Mouse (Mus musculus) midbrain, postnatal 0 days (tissue): Measurements from ENCODE around the gene Robo1. TPM values are rescaled to one million over a fixed set of nuclear protein-coding genes. Genes with fewer than 3 reads are reported as not detected.

Experiments
- ATAC-seq: fragments of 200-750 bp; cut with Nextera tagmentation; 2 replicates; pipeline ENCODE4 v1.8.0; 2017; ENCODE audit warnings: moderate number of reproducible peaks, mild to moderate bottlenecking, moderate TSS enrichment, moderate library complexity; ENCODE audit not compliant: low FRiP score
- DNase-seq: peaks from one replicate; pipeline ENCODE4 v3.0.0-alpha.2; 2015; ENCODE audit warnings: low spot score
- H3K27ac ChIP-seq: fragments of 300-500 bp; sonication (generic); 2 replicates; pipeline ENCODE4 v1.5.1; 2014; ENCODE audit warnings: low read depth, mild to moderate bottlenecking, low read length, mixed read lengths
- H3K27me3 ChIP-seq: fragments of 300-500 bp; sonication (generic); 2 replicates; pipeline ENCODE4 v1.6.1; 2014; ENCODE audit warnings: low read length, control low read depth, mixed read lengths; ENCODE audit not compliant: insufficient read depth
- H3K36me3 ChIP-seq: fragments of 300-500 bp; sonication (generic); 2 replicates; pipeline ENCODE4 v1.6.1; 2014; ENCODE audit warnings: low read length, control low read depth, mixed read lengths; ENCODE audit not compliant: insufficient read depth
- H3K4me1 ChIP-seq: fragments of 300-500 bp; sonication (generic); 2 replicates; pipeline ENCODE4 v1.6.1; 2014; ENCODE audit warnings: mild to moderate bottlenecking, control low read depth, antibody characterized with exemption, low read length, mixed read lengths; ENCODE audit not compliant: insufficient read depth
- H3K4me2 ChIP-seq: fragments of 300-500 bp; sonication (generic); 2 replicates; pipeline ENCODE4 v1.6.1; 2014; ENCODE audit warnings: low read depth, mild to moderate bottlenecking, low read length, mixed read lengths; ENCODE audit not compliant: poor library complexity, severe bottlenecking
- H3K4me3 ChIP-seq: fragments of 300-500 bp; sonication (generic); 2 replicates; pipeline ENCODE4 v1.5.1; 2014; ENCODE audit warnings: low read depth, mild to moderate bottlenecking, low read length, moderate library complexity
- H3K9ac ChIP-seq: fragments of 300-500 bp; sonication (generic); replicated peaks from 2 replicates; pipeline ENCODE4 v1.6.1; 2014; ENCODE audit warnings: mild to moderate bottlenecking, low read length, moderate library complexity, mixed read lengths; ENCODE audit not compliant: poor library complexity, severe bottlenecking
- H3K9me3 ChIP-seq: fragments of 300-500 bp; sonication (generic); 2 replicates; pipeline ENCODE4 v1.6.1; 2016; ENCODE audit warnings: low read length, control low read depth
- CTCF ChIP-seq: IDR thresholded peaks from 2 replicates; pipeline ENCODE4 v1.5.1; 2016; ENCODE audit warnings: antibody characterized with exemption, mild to moderate bottlenecking
- WGBS: fragments of 180-500 bp; shearing (Covaris S2); extraction: QIAGEN DNeasy Blood & Tissue Kit; methylation state at CpG from one replicate; pipeline ENCODE4 v1.1.7; 2014; 5-methylcytosine and 5-hydroxymethylcytosine counted together
- polyA plus RNA-seq: library from polyadenylated mRNA; unstranded; fragments of >200 nt; fragmentation: Nextera tagmentation; extraction: Ambion mirVana; gene quantifications from 2 replicates; pipeline ENCODE4 v1.2.1, GENCODE M21; 2015
- total RNA-seq: library from RNA; depleted of rRNA; stranded (reverse); fragments of >200 nt; gene quantifications from 2 replicates; pipeline ENCODE4 v1.2.3, GENCODE M21; 2014

Gene Robo1
- total and polyA plus RNA-seq, 2 experiments from 2014 or later: 31.4 to 96.1 TPM

- peaks cover 3% of the 10 kb centered on the region; the same call in 1 of the 2 replicates for H3K4me1 ChIP-seq
- H3K4me2 ChIP-seq: no peak overlapping the region
- no peaks in the 10 kb centered on the region for H3K36me3 ChIP-seq
- H3K9ac ChIP-seq: no peak overlapping the region
- H3K4me3 ChIP-seq: no peak overlapping the region
- H3K9me3 ChIP-seq: no peaks in the 10 kb centered on the region
- ATAC-seq (no peak), DNase-seq (no peak)
- no peak for TF ChIP-seq CTCF
- H3K27ac ChIP-seq: no peak overlapping the region
- no peaks in the 10 kb centered on the region for H3K27me3 ChIP-seq
- 92% methylated on average over 9 of the region's 9 CpGs for WGBS
Observed at GRCm38 (mm10) chr16:72791181-72791705, 483.1 kb downstream of the Robo1 start.

GRCm38 (mm10) chr16:72794692-72795378 lies 486.7 kb downstream of the Robo1 start:
- Histone ChIP-seq H3K4me2 (no peak overlapping the region), H3K27me3 (no peaks in the 10 kb centered on the region), H3K27ac (no peak overlapping the region), H3K4me3 (no peak overlapping the region), H3K36me3 (no peaks in the 10 kb centered on the region), H3K9me3 (no peaks in the 10 kb centered on the region), H3K9ac (no peak overlapping the region), H3K4me1 (peaks cover 3% of the 10 kb centered on the region; the same call in 1 of the 2 replicates)
- WGBS: 56% methylated on average over 6 of the region's 6 CpGs
- ATAC-seq (no peak), DNase-seq (peak; percentile 71)
- no peak for TF ChIP-seq CTCF

- WGBS: 71% methylated on average over 1 of the region's 1 CpGs
- H3K4me2 ChIP-seq: no peak overlapping the region
- no peaks in the 10 kb centered on the region for H3K27me3 ChIP-seq
- H3K4me3 ChIP-seq: no peak overlapping the region
- no peaks in the 10 kb centered on the region for H3K9me3 ChIP-seq
- H3K36me3 ChIP-seq: no peaks in the 10 kb centered on the region
- no peak for TF ChIP-seq CTCF
- no peak overlapping the region for H3K9ac ChIP-seq
- ATAC-seq (no peak), DNase-seq (no peak)
- no peak overlapping the region for H3K27ac ChIP-seq
- H3K4me1 ChIP-seq: peaks cover 3% of the 10 kb centered on the region; the same call in 1 of the 2 replicates
Observed at GRCm38 (mm10) chr16:72795379-72795712, 487.2 kb downstream of the Robo1 start.

- H3K4me1 ChIP-seq: peaks cover 3% of the 10 kb centered on the region; the same call in 1 of the 2 replicates
- H3K36me3 ChIP-seq: no peaks in the 10 kb centered on the region
- whole genome bisulfite sequencing: 92% methylated on average over 12 of the region's 12 CpGs
- H3K4me3 ChIP-seq: no peak overlapping the region
- no peak for TF ChIP-seq CTCF
- H3K27me3 ChIP-seq: no peaks in the 10 kb centered on the region
- DNase-seq (no peak), ATAC-seq (no peak)
- no peaks in the 10 kb centered on the region for H3K9me3 ChIP-seq
- H3K9ac ChIP-seq: no peak overlapping the region
- no peak overlapping the region for H3K27ac ChIP-seq
- H3K4me2 ChIP-seq: no peak overlapping the region
Observed at GRCm38 (mm10) chr16:72798405-72798949, 490.4 kb downstream of the Robo1 start.

- Histone ChIP-seq H3K27me3 (no peaks in the 10 kb centered on the region), H3K9me3 (no peaks in the 10 kb centered on the region), H3K36me3 (no peaks in the 10 kb centered on the region), H3K4me2 (peak overlapping the region; percentile 9; the same call in 1 of the 2 replicates), H3K4me3 (no peak overlapping the region), H3K4me1 (peaks cover 3% of the 10 kb centered on the region; the same call in 1 of the 2 replicates), H3K9ac (no peak overlapping the region; the same call in 1 of the 2 replicates), H3K27ac (no peak overlapping the region)
- DNase-seq (peak; percentile 29), ATAC-seq (no peak)
- no peak for TF ChIP-seq CTCF
- WGBS: 52% methylated on average over 15 of the region's 15 CpGs
Observed at GRCm38 (mm10) chr16:72800121-72800749, 492.1 kb downstream of the Robo1 start.

GRCm38 (mm10) chr16:72800788-72801187 lies 492.7 kb downstream of the Robo1 start:
- ATAC-seq: no peak

More at GRCm38 (mm10) chr16:72800788-72801187, 492.7 kb downstream of the Robo1 start:
- H3K9ac ChIP-seq: no peak overlapping the region
- peaks cover 2% of the 10 kb centered on the region; the same call in 1 of the 2 replicates for H3K4me1 ChIP-seq
- no peaks in the 10 kb centered on the region for H3K27me3 ChIP-seq
- no peak for DNase-seq
- no peak overlapping the region for H3K4me3 ChIP-seq
- no peak for TF ChIP-seq CTCF
- no peaks in the 10 kb centered on the region for H3K9me3 ChIP-seq
- no peak overlapping the region for H3K27ac ChIP-seq
- no peaks in the 10 kb centered on the region for H3K36me3 ChIP-seq
- H3K4me2 ChIP-seq: no peak overlapping the region
- 79% methylated on average over 6 of the region's 6 CpGs for WGBS
